In genomic region chr11:63510611-63511010, GRCm38 (mm10) we compare ENCODE assay signal across 21 mouse cellular contexts.
DNase-seq lines count a peak whose midpoint lies in the region; ATAC-seq and TF ChIP-seq lines count a peak whose summit lies in the region.
"Had no signal": no experiment of that assay in that cellular context is flagged by ENCODE, and none has a peak within 500 bp of the region (broad histone marks: within the 10 kb centered on the region; RNA-seq: fewer than 3 reads in every experiment).

No protein-coding gene starts in this region.

- no peak overlapping the region for H3K27ac ChIP-seq in kidney, adult 2 months (ENCODE audit: insufficient read depth, low read depth, low read length)
- no peak overlapping the region for H3K27ac ChIP-seq in kidney, embryonic 16.5 days (ENCODE audit: low read length)
- no peak overlapping the region for H3K27ac ChIP-seq in midbrain, embryonic 10.5 days (replicated peaks)
- no peak overlapping the region for H3K27ac ChIP-seq in midbrain, postnatal 0 days (ENCODE audit: low read depth, low read length)
- H3K27ac ChIP-seq: embryonic facial prominence, embryonic 10.5 days; forebrain, embryonic 13.5 days; heart, embryonic 15.5 days; hindbrain, embryonic 13.5 days had no signal

- no peaks in the 10 kb centered on the region for H3K27me3 ChIP-seq in kidney, adult 2 months (replicated peaks; ENCODE audit: control insufficient read depth, insufficient read depth, low read length)
- no peaks in the 10 kb centered on the region for H3K27me3 ChIP-seq in kidney, embryonic 16.5 days (ENCODE audit: insufficient read depth, low read length)
- no peaks in the 10 kb centered on the region for H3K27me3 ChIP-seq in midbrain, embryonic 10.5 days (ENCODE audit: low read depth, poor library complexity, severe bottlenecking)
- no peaks in the 10 kb centered on the region for H3K27me3 ChIP-seq in midbrain, postnatal 0 days (ENCODE audit: insufficient read depth, low read length)
- H3K27me3 ChIP-seq: CH12.LX; forebrain, embryonic 13.5 days; heart, embryonic 15.5 days; hindbrain, embryonic 13.5 days had no signal

- ATAC-seq in kidney, embryonic 16.5 days (ENCODE audit: low FRiP score, low TSS enrichment) = no peak
- ATAC-seq in midbrain, postnatal 0 days (ENCODE audit: low FRiP score) = no peak
- ATAC-seq: activated CD4-positive, CD25-positive, alpha-beta regulatory T cell, adult 4 months; forebrain, embryonic 13.5 days; forebrain, postnatal 0 days; Patski had no signal

- no peak overlapping the region for H3K9ac ChIP-seq in kidney, embryonic 16.5 days (replicated peaks; ENCODE audit: low read length)
- H3K9ac ChIP-seq in midbrain, postnatal 0 days (replicated peaks; ENCODE audit: low read length, poor library complexity, severe bottlenecking) = no peak overlapping the region
- H3K9ac ChIP-seq: forebrain, embryonic 13.5 days; forebrain, postnatal 0 days; heart, embryonic 15.5 days; hindbrain, embryonic 13.5 days had no signal

- 68% methylated on average over 7 of the region's 7 CpGs for WGBS in kidney, adult 2 months
- 72% methylated on average over 7 of the region's 7 CpGs for WGBS in kidney, embryonic 16.5 days
- 90% methylated on average over 7 of the region's 7 CpGs for WGBS in midbrain, embryonic 10.5 days
- 91% methylated on average over 7 of the region's 7 CpGs for WGBS in midbrain, postnatal 0 days

- TF ChIP-seq POLR2A in kidney, adult 2 months (IDR thresholded peaks at IDR 0.05; ENCODE audit: low read depth, low read length) = no peak

- no peak overlapping the region for H3K4me2 ChIP-seq in kidney, embryonic 16.5 days (replicated peaks; ENCODE audit: low read depth, low read length)
- H3K4me2 ChIP-seq in midbrain, postnatal 0 days (ENCODE audit: low read depth, low read length, poor library complexity, severe bottlenecking) = no peak overlapping the region
- H3K4me2 ChIP-seq: forebrain, embryonic 13.5 days; heart, embryonic 15.5 days; hindbrain, embryonic 13.5 days had no signal

- TF ChIP-seq CTCF in kidney, adult 2 months (conservative IDR thresholded peaks at IDR 0.05; ENCODE audit: insufficient read depth, insufficient read length, low read depth, low read length) = no peak
- TF ChIP-seq CTCF in midbrain, postnatal 0 days (IDR thresholded peaks at IDR 0.05) = no peak

- H3K4me3 ChIP-seq in kidney, adult 2 months (ENCODE audit: insufficient read depth, low read depth, low read length) = no peak overlapping the region
- no peak overlapping the region for H3K4me3 ChIP-seq in kidney, embryonic 16.5 days (ENCODE audit: low read length)
- H3K4me3 ChIP-seq in midbrain, embryonic 10.5 days = no peak overlapping the region
- H3K4me3 ChIP-seq in midbrain, postnatal 0 days (ENCODE audit: low read depth, low read length) = no peak overlapping the region
- H3K4me3 ChIP-seq: embryonic facial prominence, embryonic 10.5 days; forebrain, embryonic 13.5 days; heart, embryonic 15.5 days; hindbrain, embryonic 13.5 days had no signal

- peak; percentile 11 for DNase-seq in kidney, adult 2 months
- peak; percentile 3 to 12 for DNase-seq in kidney, postnatal 36 days
- no peak for DNase-seq in kidney, adult 11 months
- DNase-seq in midbrain, embryonic 10.5 days (ENCODE audit: low spot score) = peak; percentile 2
- DNase-seq in midbrain, postnatal 0 days (ENCODE audit: low spot score) = no peak
- peak; percentile 18 to 49 for DNase-seq in lung, postnatal 4 days
- no peak for DNase-seq in cerebellum, postnatal 10 days
- DNase-seq: adrenal gland, postnatal 14 days; cerebellum, adult 11-12 months; cerebellum, adult 9-10 months; forebrain, postnatal 0 days; gastrocnemius, postnatal 14 days; heart, postnatal 14 days had no signal

- H3K4me1 ChIP-seq in kidney, adult 2 months (ENCODE audit: control insufficient read depth, insufficient read depth, low read length) = no peaks in the 10 kb centered on the region
- no peaks in the 10 kb centered on the region for H3K4me1 ChIP-seq in kidney, embryonic 16.5 days (ENCODE audit: insufficient read depth, low read length)
- peaks cover 1% of the 10 kb centered on the region; the same call in 1 of the 2 replicates for H3K4me1 ChIP-seq in midbrain, embryonic 10.5 days
- H3K4me1 ChIP-seq in midbrain, postnatal 0 days (ENCODE audit: insufficient read depth, low read length) = no peaks in the 10 kb centered on the region
- H3K4me1 ChIP-seq: embryonic facial prominence, embryonic 10.5 days; forebrain, embryonic 13.5 days; hindbrain, embryonic 13.5 days had no signal

- H3K36me3 ChIP-seq in kidney, adult 2 months (ENCODE audit: control insufficient read depth, insufficient read depth, low read length) = no peaks in the 10 kb centered on the region
- H3K36me3 ChIP-seq in kidney, embryonic 16.5 days (ENCODE audit: insufficient read depth, low read length) = no peaks in the 10 kb centered on the region
- H3K36me3 ChIP-seq in midbrain, embryonic 10.5 days = no peaks in the 10 kb centered on the region
- H3K36me3 ChIP-seq in midbrain, postnatal 0 days (ENCODE audit: insufficient read depth, low read length) = no peaks in the 10 kb centered on the region
- H3K36me3 ChIP-seq: embryonic facial prominence, embryonic 10.5 days; heart, embryonic 15.5 days; hindbrain, embryonic 13.5 days had no signal

- H3K9me3 ChIP-seq in kidney, embryonic 16.5 days (ENCODE audit: low read length) = 0 out of 2 replicates have a peak, but pooled peaks cover 2% of the 10 kb centered on the region
- peaks cover 15% of the 10 kb centered on the region; the same call in 1 of the 2 replicates for H3K9me3 ChIP-seq in midbrain, embryonic 10.5 days (replicated peaks)
- H3K9me3 ChIP-seq in midbrain, postnatal 0 days (ENCODE audit: low read length) = no peaks in the 10 kb centered on the region
- H3K9me3 ChIP-seq: forebrain, embryonic 13.5 days; heart, embryonic 15.5 days; hindbrain, embryonic 13.5 days had no signal

Comparison
In these comparisons a context has a peak if more than half of its experiments do, and no peak if none do; other contexts are left out.
1. DNase-seq: peak in kidney, adult 2 months (single experiment), kidney, postnatal 36 days (2 of 2), midbrain, embryonic 10.5 days (single experiment) and lung, postnatal 4 days (2 of 2); none in kidney, adult 11 months (single experiment), midbrain, postnatal 0 days (single experiment) and cerebellum, postnatal 10 days (0 of 2).